Mouse (Mus musculus) layer of hippocampus, postnatal 36 days (tissue): ENCODE results near the gene Camta2. TPM values are rescaled to one million over a fixed set of nuclear protein-coding genes. Genes with fewer than 3 reads are reported as not detected.

Source experiments
- DNase-seq, 2 experiments: peaks; one replicate each; pipeline ENCODE4 v3.0.0; 2022
- total RNA-seq, 2 experiments: library from RNA; stranded (reverse); gene quantifications; 2 replicates each; pipeline ENCODE4 v1.2.3; 2021

The Camta2 gene
- total RNA-seq, 2 experiments from 2014 or later, result 362 to 388 TPM

DNA sequence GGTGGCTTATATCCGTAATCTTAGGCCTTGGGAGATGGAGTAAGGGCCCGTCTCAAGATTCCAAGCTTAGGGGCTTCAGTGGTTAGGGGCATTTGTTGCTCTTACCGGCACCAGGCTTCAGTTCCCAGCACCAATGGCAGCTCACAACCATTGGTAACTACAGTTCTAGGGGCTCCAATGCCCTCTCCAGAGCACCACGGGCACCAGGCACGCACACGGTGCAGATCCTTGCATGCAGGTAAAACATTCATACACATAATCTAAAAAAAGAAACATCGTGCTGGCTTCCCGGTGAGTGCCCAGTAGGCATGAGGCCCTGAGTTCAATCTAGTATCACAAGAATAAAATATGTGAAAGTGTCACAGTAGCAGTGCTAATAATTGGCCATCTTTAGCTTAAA is 24.8 kb downstream of the Camta2 start:
- no peak for DNase-seq

DNA sequence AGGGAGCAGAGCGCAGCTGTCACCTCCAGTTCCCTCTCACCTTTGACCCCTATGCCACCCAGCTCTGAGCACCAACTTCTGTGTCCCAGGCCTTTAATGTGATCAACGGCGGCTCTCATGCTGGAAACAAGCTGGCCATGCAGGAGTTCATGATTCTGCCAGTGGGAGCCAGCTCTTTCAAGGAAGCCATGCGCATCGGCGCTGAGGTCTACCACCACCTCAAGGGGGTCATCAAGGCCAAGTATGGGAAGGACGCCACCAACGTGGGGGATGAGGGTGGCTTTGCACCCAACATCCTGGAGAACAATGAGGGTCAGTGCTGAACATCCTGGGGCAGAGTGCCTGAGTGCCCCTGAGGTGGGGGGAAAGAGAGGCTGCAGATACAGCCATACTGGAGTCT is 27.3 kb downstream of the Camta2 start:
- no peak for DNase-seq

DNA sequence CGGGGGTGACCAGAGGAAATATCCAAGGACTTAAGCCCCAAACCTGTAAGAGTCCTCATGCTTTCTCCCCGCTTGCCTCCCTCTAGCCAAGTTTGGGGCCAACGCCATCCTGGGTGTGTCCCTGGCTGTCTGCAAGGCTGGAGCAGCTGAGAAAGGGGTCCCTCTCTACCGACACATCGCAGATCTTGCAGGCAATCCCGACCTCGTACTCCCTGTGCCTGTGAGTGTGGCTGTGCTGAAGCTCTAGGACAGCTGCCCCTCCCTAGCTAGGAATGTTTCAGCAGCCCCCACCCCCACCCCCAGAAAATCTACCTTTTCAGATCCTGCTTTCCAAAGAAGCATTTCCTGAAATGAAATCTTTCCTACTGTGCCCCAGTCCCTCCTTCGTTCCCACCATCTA is 29.0 kb downstream of the Camta2 start:
- no peak for DNase-seq

DNA sequence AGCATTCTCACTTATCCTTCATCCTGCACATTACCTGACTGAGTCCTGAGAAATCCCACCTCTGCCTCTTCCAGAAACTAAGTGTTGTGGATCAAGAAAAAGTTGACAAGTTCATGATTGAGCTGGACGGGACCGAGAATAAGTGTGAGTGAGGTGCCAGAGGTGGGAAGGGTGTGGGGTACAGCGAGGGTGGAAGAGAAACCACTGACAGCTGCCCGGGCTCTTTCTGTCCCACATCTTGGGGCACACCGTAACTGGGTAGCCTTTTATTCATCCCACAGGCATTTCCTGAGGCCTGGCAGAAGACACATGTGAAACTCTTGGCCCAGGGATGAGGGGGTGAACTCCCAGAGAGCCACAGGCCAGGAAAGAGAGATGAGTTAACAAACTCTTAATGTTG is 29.4 kb downstream of the Camta2 start:
- DNase-seq, result no peak

DNA sequence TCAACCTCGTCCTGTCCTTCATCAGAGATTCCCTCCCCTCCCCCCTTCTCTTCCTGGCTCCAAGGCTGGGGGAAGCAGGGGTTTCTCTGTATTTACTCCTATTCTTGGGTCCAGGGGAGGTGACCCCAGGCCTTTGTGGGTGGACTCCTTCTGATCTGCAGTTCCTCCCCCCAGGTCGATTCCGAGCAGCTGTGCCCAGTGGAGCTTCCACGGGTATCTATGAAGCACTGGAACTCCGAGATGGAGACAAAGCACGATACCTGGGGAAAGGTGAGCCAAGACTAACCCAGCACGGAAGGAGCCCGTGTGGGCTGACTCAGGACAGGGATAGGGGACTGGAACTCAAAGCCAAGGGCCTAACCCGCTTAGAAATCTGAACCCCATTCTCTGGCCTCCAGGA is 29.9 kb downstream of the Camta2 start:
- no peak for DNase-seq

DNA sequence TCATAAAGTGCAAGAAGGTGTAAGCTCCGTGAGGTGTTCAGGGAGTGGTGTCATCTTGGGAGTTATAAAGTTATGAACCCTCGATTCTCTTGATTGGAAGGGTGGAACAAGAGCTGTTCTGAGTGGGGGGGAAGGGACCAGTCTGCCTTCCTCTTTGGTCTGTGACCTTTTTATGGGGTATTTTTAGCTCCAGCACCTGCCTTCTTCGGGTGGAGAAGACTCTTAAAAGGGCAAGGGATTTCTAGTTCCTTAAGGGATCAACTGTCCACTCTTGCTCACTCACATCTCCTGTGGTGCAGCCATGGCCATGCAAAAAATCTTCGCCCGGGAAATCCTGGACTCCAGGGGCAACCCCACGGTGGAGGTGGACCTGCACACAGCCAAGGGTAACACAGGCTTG is 30.3 kb downstream of the Camta2 start:
- DNase-seq, result no peak

DNA sequence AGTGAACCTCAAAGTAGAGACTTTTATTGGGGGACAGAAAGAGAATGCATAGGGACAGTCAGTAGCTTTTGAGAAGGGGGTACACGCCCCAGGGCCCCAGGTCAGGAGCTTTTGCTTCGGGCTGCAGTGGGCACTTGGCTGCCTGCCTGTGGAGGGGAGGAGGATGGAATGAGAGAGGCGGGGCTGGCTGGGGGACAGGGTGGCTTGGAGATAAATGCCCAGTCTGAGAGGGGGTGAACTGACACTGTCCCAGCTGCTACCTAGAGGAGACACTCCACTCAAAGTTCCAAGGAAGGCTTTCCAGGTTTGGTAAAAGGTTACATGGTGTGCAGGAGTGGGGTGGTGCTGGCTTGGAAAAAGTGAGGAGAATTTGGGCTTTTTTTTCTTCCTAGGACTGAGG is 30.9 kb downstream of the Camta2 start, which contains the start of gene Eno3:
Gene Eno3 (plus strand): TSS at position 239 of the 400 bp plus-strand sequence.
- DNase-seq, result no peak

DNA sequence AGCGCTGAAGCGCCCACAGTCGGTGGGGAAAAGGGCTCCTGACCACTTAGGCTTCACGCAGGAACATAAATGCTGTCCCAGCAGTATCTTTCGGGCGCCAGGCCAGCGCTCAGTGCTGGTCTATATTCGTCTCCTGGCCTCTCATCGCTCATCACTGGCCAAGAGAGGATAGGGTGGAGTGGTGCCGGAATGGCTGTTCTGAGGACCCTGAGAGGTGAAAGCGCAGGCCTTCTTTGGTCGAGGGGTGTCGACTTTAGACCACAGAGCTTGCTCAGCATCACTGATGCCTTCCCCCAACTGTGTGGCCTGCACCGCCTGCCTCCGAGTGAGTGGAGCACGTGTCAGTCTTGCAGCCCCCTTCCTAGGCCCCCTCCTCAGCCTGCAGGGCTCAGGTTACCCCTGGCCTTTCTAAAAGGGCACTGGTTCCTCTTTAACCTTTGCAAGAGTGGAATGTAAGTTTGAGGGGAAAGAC is 31.4 kb downstream of the Camta2 start:
- no peak for DNase-seq

DNA sequence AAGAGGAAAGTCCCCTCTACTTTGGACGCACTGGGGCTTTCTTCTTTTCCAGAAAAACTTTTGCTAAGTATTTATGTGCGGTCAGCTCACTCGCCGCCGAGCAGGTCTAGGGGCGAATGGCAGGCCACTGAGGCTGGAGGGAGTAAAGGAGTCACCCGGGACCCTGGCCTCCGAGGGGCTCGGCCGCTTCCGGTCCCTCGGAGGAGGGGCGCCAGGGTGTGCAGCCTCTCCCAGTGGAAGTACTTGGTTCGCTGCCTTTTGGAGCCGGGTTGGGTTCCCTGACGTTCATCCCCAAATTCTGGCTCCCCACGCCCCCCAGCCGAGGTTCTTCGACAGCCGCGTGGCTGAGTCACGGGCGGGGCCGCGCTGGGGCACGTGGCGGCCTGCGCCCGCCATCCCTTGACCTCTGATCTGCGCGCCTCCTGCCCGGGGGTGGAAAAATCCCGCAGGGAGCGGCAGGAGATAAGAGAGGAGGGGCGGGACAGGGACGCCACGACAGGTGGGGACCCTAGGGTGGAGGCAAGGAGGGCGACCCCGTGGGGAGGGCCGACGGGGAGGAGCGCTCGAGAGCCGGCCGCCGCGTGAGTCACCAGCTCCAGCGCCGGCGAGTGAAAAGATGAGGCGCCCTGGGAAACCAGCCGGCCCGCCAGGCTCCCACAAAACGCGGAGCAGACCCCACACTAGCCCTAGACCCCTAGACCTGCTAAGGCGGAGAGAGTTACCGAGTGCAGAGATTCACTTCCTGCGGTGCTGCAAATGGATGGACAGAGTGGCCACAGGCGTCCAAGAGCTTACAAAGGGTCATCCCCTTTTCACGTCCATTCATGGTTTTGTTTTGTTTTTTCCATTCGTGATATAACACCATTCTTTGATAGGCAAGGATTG is 32.1 kb downstream of the Camta2 start:
- no peak for DNase-seq

DNA sequence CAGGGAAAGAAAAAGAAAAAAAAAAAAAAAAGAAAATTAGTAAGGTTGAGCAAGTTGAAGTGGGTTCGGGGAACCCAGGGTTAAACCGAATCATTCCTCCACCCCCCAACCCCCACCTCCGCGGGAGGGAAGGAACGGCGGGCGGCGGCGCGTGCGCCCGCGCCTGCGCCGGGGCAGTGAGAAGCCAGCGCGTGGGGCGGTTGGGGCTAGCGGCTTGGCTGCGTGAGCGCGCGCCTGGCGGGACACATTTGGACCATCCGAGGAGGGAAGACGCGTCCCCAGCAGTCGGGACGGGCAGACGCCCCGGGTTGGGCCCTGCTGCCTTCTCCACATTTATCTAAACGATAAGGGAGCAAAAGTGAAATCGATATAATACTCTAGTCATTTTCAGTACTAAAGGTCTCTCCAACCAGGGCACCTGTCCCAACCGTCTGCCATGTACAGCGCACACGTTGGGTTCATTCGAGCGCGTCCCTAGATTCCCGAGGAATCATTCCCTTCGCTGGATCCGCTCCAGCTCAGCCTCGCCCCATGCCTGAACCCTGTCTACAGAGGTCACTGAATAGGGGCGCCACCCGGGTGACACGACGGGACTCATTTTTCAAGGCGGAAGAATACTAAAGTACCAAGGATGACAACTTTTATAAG is 32.9 kb downstream of the Camta2 start:
- peak; percentile 75 for DNase-seq

DNA sequence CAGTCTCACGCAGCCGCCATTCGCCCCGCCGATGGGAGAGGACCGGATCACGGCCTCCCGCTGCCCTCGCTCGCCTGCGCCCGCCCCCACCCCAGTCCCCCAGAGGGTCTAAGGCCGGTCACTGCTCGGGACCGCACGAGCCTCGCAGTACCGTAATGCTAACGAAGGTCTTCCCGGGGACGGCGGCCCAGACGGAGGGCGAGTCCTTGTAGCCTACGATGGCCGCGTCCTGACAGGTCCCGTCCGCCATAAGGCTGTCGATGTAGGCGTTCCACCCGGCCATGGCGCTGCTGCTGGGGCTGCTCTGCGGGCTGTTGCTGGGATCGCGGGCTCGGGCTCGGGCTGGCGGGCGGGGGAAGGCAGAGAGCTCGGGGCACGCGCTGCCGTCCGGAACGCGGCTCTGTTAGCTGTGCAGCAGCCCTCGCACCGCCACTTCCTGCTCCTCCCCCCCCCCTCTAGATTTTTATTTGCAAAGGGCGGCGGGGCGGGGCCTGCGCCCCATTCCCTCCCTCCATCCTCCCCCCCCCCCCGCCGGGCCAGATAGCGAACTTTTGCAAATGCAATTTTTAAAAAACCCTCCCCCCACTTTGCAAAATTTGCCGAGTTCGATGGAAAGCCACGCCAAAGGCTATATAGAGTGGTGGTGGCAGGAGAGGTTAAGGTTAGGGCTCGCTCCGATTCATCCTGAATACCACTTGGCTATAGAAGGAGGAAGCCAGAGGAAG is 33.5 kb downstream of the Camta2 start, which contains the start of gene Pfn1:
Gene Pfn1 (minus strand): TSS at position 447 of the 725 bp plus-strand sequence.
- peak; percentile 66 to 72 for DNase-seq

DNA sequence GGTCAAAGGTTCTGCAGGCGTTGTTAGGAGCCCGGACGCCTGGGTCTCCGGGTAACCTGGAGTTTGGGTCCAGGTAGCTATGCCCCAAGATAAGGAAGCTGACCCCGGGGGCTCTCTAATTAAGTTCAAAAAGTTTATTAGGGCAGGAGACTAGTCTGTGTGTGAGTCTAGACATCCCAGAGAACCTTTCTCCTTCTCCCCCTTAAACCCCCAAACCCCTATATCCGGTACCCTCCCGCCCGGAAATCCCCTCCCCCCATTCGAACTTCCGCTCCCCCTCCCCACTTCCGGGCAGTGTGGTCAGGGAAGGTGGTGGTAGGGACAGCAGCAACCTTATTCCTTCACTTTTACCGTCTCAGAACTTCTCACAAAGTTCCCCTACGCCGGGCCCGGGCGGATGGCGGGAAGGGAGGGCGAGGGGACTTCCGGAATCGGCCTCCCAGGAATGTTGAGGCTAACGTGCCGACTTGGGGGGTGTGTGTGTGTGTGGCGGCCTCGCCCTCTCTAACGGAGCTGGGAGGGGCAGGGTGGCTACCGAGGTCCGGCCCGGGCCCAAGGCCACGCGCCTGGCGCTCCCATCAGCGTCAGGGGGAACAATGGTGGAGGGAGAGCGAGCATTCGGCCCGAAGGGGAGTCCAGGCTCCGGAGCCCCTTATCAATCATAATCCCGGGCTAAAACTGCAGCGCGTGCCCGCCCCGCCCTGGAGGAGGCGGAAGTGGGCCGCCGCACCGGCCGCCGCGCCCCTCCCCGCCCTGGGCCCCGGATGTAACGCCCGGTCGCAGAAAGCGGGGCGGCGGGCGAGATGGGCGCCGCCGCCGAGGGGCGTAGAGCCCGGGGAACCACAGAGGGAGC is 34.3 kb downstream of the Camta2 start:
- DNase-seq, result no peak

DNA sequence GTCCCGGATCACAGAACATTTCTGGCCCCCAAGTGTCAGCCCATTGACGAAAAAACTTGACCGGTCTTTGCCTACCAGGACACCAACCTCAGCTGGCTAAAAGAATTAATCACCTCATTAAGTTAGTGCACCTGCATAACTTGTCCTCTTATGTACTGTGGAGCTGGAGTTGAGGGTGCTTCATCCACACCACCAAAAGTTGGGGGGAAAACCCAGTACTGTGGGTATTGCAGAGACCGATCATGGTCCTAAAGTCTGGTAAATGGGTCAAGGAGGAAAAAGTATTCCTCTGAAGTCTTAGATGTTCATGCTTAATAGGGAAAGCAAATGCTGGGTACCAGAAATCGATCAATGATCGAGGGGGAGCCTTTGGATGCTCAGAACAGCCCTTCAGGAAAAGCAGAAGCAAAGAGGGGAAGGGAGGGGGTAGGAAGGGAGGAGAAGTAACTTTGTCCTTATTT is 35.0 kb downstream of the Camta2 start:
- no peak for DNase-seq

DNA sequence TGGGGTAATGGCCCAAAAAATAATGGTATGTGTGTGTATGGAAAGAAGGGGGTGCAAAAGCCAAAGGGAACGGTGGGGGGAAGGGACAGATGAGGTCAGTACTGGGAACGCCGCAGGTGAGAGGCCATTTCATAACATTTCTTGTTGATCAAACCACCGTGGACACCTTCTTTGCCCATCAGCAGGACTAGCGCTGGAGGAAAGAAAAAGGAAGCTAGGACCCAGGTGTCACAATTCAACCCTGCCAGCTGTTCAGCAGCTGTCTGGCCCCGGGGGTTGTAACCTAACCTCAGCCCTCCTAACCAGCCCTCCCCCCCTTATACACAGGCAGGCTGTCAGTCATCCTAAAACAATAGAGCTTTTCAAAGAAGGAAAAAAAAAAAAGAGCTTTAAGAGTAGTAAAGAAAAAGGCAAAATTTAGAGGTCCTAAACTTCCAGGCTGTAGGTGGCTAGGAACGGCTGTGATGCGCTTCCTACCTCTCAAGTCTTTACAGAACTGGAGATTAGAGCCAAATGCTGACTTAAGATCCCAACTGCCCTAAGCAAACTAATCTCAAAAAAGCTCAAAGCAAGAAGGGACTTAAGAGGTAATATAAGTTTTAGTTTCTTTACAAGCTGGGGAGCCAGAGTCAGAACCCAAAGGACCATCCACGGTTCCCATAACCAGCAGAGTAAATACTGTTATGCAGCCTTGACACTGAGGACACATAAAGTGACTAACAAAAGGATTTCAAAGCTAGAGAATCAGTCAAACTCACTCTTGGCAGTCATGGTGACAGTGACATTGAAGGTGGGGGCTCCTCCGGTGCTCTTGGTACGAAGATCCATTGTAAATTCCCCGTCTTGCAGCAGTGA is 35.6 kb downstream of the Camta2 start:
- DNase-seq, result no peak

DNA sequence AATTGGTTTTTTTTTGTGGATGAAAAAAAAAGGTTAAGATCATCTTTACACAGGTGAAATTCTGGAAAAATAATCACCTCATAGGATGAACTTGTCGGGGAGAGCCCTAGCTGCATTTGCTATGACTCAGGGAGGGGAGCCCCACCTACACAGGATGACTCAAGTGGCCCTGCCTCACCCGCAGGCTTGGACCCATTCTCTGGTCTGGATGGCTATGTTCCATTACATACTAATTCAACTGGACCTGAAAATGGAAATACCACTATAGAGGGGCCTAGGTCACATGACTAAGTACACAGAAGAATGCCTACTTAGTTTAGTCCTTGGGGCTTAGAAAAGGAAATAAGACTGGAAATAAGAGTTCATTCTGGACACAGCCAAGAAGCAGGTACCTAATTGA is 36.5 kb downstream of the Camta2 start:
- no peak for DNase-seq

DNA sequence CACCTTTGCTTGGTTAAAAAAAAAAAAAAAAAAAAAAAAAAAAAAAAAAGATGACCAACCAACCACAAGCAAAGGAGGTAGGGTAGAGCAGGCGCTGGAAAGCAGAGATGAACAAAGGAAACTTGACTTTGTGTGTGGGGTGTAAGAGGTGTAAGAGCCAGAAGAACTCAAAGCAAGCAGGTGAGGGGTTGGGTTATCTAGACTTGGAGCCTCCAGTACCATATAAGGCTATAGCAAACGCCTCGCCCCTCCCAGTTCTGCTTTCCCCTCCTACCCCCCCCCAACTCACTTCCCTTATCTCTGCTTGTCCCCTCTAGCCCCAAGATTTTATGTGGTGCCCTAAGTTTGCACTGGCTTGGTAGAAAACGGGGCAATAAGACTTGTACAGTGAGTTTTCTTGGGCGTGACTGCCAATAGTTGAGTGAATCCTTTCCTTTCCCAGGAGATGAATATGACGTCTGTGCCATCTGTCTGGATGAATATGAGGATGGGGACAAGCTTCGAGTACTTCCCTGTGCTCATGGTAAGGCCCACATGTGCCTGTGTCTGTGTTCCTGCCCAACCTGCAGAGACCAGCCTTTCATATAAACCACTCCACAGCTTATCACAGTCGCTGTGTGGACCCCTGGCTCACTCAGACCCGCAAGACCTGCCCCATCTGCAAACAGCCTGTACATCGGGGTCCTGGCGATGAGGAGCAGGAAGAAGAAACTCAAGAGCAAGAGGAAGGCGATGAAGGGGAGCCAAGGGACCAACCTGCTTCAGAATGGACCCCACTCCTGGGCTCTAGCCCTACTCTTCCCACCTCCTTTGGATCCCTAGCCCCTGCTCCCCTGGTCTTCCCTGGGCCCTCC is 37.4 kb downstream of the Camta2 start:
- DNase-seq, result no peak

DNA sequence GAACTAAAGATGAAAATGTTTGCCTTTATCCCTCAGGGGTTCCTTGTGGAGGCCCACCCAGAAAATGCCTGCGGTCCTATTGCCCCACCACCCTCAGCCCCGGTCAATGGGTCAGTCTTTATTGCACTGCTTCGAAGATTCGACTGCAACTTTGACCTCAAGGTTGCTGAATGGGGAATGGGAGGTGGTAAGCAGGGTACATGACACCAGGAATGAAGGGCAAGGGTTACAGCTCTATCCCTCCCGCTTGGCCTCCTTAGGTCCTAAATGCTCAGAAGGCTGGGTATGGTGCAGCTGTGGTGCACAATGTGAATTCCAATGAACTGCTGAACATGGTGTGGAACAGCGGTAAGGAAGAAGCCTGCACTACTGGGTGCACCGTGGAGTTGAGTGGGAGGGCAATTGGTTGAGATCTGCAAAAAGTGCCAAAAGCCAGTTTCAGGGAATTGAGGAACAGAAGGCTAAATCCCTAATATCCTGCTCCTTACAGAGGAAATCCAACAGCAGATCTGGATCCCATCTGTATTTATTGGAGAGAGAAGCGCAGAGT is 38.6 kb downstream of the Camta2 start:
- no peak for DNase-seq

DNA sequence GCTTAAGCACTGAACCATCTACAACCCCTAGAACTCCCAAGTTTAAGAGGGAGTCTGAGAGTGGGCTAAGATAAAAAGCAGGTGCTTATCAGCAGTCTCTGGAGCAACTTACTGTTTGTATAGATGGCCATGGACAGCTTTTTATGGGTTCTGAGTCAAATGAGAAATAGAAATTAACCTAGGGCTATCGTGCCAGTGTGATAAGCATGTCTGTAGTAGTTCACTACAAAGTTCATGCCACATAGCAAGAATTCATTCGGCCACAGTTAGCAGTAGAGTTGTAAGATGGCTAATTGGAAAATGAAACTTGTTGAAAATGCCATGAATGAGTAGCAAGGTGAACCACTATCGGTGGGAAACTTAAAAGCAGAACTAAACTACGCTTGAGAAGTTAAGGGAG is 39.4 kb downstream of the Camta2 start:
- DNase-seq, result no peak

DNA sequence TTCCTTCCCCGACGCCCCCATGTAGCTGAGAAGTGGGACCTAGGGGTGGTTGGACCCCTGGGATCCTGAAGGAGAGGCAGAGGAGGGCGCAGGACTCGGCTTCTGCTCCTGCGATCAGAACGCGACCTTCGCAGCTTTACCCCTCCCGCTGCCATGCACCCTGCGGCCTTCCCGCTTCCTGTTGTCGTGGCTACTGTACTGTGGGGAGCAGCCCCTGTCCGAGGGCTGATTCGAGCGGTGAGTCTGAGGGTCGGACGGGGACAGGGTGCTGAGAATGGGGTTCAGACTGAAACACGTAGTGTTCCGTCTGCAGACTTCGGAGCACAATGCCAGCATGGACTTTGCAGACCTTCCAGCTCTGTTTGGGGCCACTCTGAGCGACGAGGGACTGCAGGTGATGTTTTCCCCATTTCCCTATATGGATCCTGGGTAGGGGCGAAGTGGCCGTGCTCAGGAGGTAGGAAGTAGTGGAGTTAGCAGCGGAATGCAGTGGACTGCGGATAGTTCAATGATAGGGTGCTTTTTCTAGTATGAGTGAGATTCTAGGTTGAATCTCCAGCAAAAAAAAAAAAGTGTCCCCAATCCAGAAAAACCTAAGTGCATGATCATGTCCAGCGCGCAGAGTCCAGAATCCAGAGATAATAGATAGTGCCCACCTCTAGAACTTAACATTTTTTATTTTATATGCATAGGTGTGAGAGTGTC is 40.0 kb downstream of the Camta2 start:
- no peak for DNase-seq
